Mouse (Mus musculus) ES-E14 (cell line): ENCODE measurements around the gene Sim2. TPM values are rescaled to one million over a fixed set of nuclear protein-coding genes. Genes with fewer than 3 reads are reported as not detected.

ENCODE experiments used
- DNase-seq: peaks from one replicate; pipeline ENCODE4 v3.0.0-alpha.2; 2013; ENCODE audit warnings: low read depth, low spot score
- H3K27ac ChIP-seq: 2 replicates; pipeline ENCODE4 v1.5.1; 2012; ENCODE audit warnings: low read depth, mild to moderate bottlenecking, low read length, moderate library complexity, mixed read lengths; ENCODE audit not compliant: poor library complexity, insufficient read depth, severe bottlenecking
- H3K36me3 ChIP-seq: 2 replicates; pipeline ENCODE4 v1.6.1; 2012; ENCODE audit warnings: mild to moderate bottlenecking, low read length, moderate library complexity, mixed read lengths; ENCODE audit not compliant: control insufficient read depth, poor library complexity, insufficient read depth, severe bottlenecking
- H3K4me1 ChIP-seq, 2 experiments: fragments of 150-350 bp in 1 of 2; sonication (generic) in 1 of 2; 2 replicates each; pipeline ENCODE4 v1.6.1; 2012; ENCODE audit warnings: low read length in 2 of 2, mild to moderate bottlenecking in 1 of 2, mixed read lengths in 1 of 2; ENCODE audit not compliant: control insufficient read depth in 2 of 2, insufficient read depth in 2 of 2, poor library complexity in 1 of 2
- H3K4me3 ChIP-seq, 2 experiments: fragments of 150-350 bp in 1 of 2; sonication (generic) in 1 of 2; 2 replicates each; pipeline ENCODE4 v1.5.1; 2012; ENCODE audit warnings: low read length in 2 of 2, low read depth in 1 of 2, mild to moderate bottlenecking in 1 of 2, mixed read lengths in 1 of 2; ENCODE audit not compliant: insufficient read depth in 1 of 2, poor library complexity in 1 of 2, severe bottlenecking in 1 of 2
- H3K9ac ChIP-seq: 2 replicates; pipeline ENCODE4 v1.6.1; 2012; ENCODE audit warnings: low read depth, mild to moderate bottlenecking, low read length, mixed read lengths; ENCODE audit not compliant: poor library complexity, insufficient read depth, severe bottlenecking
- H3K9me3 ChIP-seq: fragments of 150-350 bp; sonication (generic); 2 replicates; pipeline ENCODE4 v1.6.1; 2012; ENCODE audit warnings: low read depth, mild to moderate bottlenecking, low read length; ENCODE audit not compliant: control insufficient read depth, insufficient read depth
- CHD2 ChIP-seq: IDR thresholded peaks from 2 replicates; pipeline ENCODE4 v1.6.1; 2014; ENCODE audit warnings: mild to moderate bottlenecking, low read depth, low read length, inconsistent platforms
- HCFC1 ChIP-seq: IDR thresholded peaks from 2 replicates; pipeline ENCODE4 v1.6.1; 2012; ENCODE audit warnings: low read length, inconsistent platforms, borderline replicate concordance; ENCODE audit not compliant: insufficient read depth
- MAFK ChIP-seq: IDR thresholded peaks from 2 replicates; pipeline ENCODE4 v1.6.1; 2014; ENCODE audit warnings: mild to moderate bottlenecking, low read depth, low read length, inconsistent platforms; ENCODE audit not compliant: insufficient read depth
- ZC3H11A ChIP-seq: IDR thresholded peaks from 2 replicates; pipeline ENCODE4 v1.6.1; 2012; ENCODE audit warnings: low read depth, mild to moderate bottlenecking, inconsistent platforms, low read length, borderline replicate concordance
- ZNF384 ChIP-seq: IDR thresholded peaks from 2 replicates; pipeline ENCODE4 v1.6.1; 2012; ENCODE audit warnings: low read depth, low read length, inconsistent platforms
- in situ Hi-C, 2 experiments: fragments of 600-800 bp; cut with MboI; formaldehyde crosslinking; loops; one replicate each; pipeline ENCODE4 v1.15.1; 2025; ENCODE audit warnings: low sequenced_read_pairs in 2 of 2, inconsistent platforms in 1 of 2; ENCODE audit not compliant: unreplicated experiment in 2 of 2
- total RNA-seq: library from RNA; depleted of rRNA; stranded (reverse); fragments of 300-350 nt; gene quantifications from 2 replicates; pipeline ENCODE4 v1.2.3, GENCODE M21; 2012

The Sim2 gene
- total RNA-seq, 1 experiment, result 0.13 TPM

- no peaks in the 10 kb centered on the region for H3K9me3 ChIP-seq
- TF ChIP-seq CHD2, result no peak
- no peak for TF ChIP-seq MAFK
- no peak for TF ChIP-seq ZC3H11A
- no peak for TF ChIP-seq HCFC1
- TF ChIP-seq ZNF384, result no peak
- DNase-seq, result no peak
- H3K36me3 ChIP-seq, result no peaks in the 10 kb centered on the region
- H3K27ac ChIP-seq, result no peak overlapping the region
- no peak overlapping the region for H3K9ac ChIP-seq
- peaks cover 2 to 21% of the 10 kb centered on the region in 2 experiments; a peak in 3 of 4 replicates for H3K4me1 ChIP-seq
- in situ Hi-C loops, result no loop called here
- no peak overlapping the region for H3K4me3 ChIP-seq
Observed at GRCm38 (mm10) chr16:94162000-94162399, 77.3 kb downstream of the Sim2 start.

DNA sequence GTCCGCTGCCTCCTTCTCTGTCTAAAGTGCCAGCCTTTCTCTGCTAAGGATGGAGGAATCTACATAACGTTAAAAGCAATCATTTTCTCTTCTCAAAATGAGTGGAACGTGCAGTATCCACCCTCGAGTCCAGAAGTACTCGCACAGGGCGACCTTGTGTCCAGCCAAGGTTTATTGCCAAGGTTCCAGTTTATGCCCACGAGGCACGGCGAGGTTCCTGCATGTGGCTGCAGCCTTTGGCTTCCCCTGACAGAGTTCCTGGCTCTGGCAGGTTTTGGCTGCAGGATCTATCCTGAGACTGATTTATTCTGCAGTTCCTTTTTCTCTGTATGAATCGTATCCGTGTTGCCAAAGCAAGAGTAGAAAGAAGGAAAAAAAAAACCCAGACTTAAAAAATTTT lies 78.3 kb downstream of the Sim2 start:
- DNase-seq, result no peak
- Histone ChIP-seq H3K4me1 (peaks cover 2 to 23% of the 10 kb centered on the region in 2 experiments; a peak in 3 of 4 replicates), H3K36me3 (no peaks in the 10 kb centered on the region), H3K27ac (no peak overlapping the region), H3K4me3 (no peak overlapping the region), H3K9ac (no peak overlapping the region), H3K9me3 (no peaks in the 10 kb centered on the region)
- TF ChIP-seq CHD2 (no peak), ZC3H11A (no peak), MAFK (no peak), HCFC1 (no peak)
- in situ Hi-C loops, result no loop called here

GRCm38 (mm10) chr16:94164236-94164635 lies 79.5 kb downstream of the Sim2 start:
- H3K27ac ChIP-seq, result no peak overlapping the region

GRCm38 (mm10) chr16:94164978-94165377 lies 80.2 kb downstream of the Sim2 start:
- no peak for DNase-seq
- Histone ChIP-seq H3K4me3 (no peak overlapping the region), H3K9me3 (no peaks in the 10 kb centered on the region), H3K9ac (no peak overlapping the region), H3K36me3 (no peaks in the 10 kb centered on the region), H3K4me1 (peaks cover 7 to 32% of the 10 kb centered on the region in 2 experiments), H3K27ac (no peak overlapping the region)
- in situ Hi-C loops, result no loop called here
- TF ChIP-seq ZNF384 (no peak), ZC3H11A (no peak), HCFC1 (no peak), MAFK (no peak), CHD2 (no peak)

More at GRCm38 (mm10) chr16:94164236-94164635, 79.5 kb downstream of the Sim2 start:
- TF ChIP-seq CHD2 (no peak), ZC3H11A (no peak), MAFK (no peak), ZNF384 (no peak), HCFC1 (no peak)
- H3K4me3 ChIP-seq, result no peak overlapping the region
- H3K36me3 ChIP-seq, result no peaks in the 10 kb centered on the region
- H3K9ac ChIP-seq, result no peak overlapping the region
- in situ Hi-C loops, result no loop called here
- no peaks in the 10 kb centered on the region for H3K9me3 ChIP-seq
- no peak for DNase-seq
- H3K4me1 ChIP-seq, result peaks cover 5 to 29% of the 10 kb centered on the region in 2 experiments; a peak in 3 of 4 replicates
